Mouse (Mus musculus) kidney, adult 2 months (tissue): ENCODE results near the gene Rprm.

Experiments used
- CTCF ChIP-seq: fragments of 200-500 bp; conservative IDR thresholded peaks from 2 replicates; pipeline ENCODE4 v1.5.1; 2011; ENCODE audit warnings: low read depth, mild to moderate bottlenecking, control low read depth, low read length, moderate library complexity, mixed read lengths; ENCODE audit not compliant: insufficient read depth, insufficient read length
- POLR2A ChIP-seq: fragments of 200-500 bp; IDR thresholded peaks from one replicate; pipeline ENCODE4 v1.6.1; 2011; ENCODE audit warnings: low read depth, low read length, control low read depth

DNA sequence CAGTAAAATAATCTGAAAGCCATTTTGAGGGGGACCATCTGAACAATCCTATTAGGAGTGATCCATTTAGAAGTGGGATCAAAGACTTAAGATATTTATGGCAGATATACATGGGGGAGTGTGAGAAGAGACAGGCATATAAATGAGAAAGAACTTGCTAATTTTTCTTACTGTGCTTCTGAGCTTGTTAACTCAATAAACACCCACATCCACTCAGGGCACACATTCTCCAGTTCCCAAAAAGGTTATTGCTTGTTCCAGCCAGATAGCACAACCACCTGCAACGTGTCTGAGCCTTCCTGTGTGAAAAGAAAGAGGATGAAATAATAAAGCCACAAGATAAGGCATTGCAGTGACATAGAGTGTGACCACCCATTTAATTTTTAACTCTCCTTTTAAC, 22.9 kb downstream of the Rprm start:
- TF ChIP-seq CTCF (no peak), POLR2A (no peak)
